Mouse (Mus musculus): ENCODE results near the gene B020031M17Rik.
"Not testable (repeated sequence)": the region's sequence is repeated elsewhere in the genome, so short reads cannot be mapped to it uniquely, and the experiment has no call there.

Gene B020031M17Rik

GRCm38 (mm10) chr13:119950706-119951105 lies at the start of gene B020031M17Rik:
TSS of gene B020031M17Rik (minus strand) at chr13:119950806.
- not testable (repeated sequence) for DNase-seq

GRCm38 (mm10) chr13:119999215-119999614 lies 48.6 kb upstream of the B020031M17Rik start:
- not testable (repeated sequence) for DNase-seq

- DNase-seq = not testable (repeated sequence)
Measured at GRCm38 (mm10) chr13:119998442-119999086, 48.0 kb upstream of the B020031M17Rik start.

DNA sequence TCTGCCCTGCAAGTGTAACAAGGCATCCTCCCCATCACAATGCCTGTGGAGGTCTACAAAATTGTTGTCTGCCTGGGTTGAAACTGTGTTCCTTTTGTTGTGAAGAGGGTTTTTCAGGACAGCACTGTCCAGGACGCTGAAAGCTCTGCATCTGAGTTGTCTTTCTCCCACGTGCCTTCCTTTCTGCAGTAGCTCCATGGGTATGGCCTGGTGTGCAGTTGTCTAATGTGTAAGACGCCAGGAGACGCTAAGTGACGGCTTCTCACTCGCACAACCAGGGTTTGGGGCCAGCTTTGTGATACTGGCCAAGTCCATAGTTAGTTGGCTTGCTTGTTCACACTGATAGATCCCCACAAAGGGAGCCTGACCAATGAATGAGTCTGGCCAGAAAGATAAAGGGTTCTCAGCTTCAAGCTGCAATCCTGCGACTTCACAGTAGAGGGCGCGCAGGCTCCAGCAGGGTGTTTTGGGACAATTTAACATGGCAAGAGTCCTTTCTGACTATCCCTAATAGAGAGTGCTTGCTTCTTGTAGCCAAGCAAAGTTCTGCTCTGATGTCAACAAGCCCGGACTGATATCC lies 41.4 kb upstream of the B020031M17Rik start:
- DNase-seq = not testable (repeated sequence)

DNA sequence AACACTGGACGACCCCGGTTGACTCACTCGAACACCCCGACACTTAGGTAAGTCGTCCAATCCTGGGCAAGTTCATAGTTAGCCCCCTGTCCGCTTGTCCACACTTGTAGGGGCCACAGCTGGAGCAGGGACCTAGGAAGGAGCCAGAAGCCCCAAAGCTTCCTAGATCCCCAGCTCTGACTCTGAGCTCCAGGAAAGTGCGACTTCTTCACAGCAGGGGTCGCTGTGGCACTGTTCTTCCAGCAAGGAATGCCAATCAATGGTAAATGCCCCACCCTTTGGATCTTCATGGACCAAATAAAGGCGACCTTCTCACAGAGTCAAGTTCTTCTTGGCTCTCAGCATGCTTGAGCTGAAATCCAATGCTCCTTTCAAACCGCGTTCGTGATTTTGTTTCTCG lies 40.7 kb upstream of the B020031M17Rik start:
- not testable (repeated sequence) for DNase-seq

DNA sequence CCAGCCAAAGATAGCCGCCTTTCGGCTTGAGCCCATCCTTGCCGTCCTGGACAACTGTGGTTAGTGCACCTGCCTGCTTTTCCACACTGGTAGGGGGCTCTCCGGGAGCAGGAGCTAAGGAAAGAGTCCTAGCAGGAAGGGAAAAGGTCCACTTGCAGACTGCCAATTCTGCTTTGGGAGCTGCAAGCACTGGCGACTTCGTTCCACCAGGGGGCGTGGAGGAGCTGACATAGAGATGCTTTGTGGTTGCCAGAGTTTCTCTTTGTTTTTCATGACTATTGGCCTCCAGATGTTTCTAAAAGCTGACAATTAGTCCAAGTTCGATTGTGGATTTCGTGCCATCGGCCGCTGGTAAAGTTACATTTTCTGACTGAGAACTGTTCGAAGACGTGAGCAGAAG lies 18.6 kb upstream of the B020031M17Rik start:
- not testable (repeated sequence) for DNase-seq

DNA sequence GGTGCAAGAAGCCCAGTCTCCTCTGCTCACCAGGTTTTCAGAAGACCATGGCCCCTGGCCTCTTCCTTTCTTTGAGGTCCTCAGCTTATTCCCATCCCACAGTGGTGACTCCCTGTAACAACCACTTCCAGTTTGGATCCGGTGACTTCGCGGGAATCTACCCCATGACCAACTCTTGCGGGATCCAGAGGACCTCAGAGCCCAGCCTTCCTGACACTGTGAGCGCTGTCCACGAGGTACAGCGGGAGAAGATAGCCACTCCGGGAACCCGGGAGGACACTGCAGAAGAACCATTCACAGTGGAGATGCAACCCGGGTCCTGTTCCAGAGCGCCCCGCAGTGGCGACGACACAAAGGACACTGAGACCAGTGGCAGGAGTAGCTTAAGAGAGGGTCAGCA lies 17.6 kb upstream of the B020031M17Rik start:
- DNase-seq = not testable (repeated sequence)

- not testable (repeated sequence) for DNase-seq
Measured at GRCm38 (mm10) chr13:119965968-119966367, 15.4 kb upstream of the B020031M17Rik start.

DNA sequence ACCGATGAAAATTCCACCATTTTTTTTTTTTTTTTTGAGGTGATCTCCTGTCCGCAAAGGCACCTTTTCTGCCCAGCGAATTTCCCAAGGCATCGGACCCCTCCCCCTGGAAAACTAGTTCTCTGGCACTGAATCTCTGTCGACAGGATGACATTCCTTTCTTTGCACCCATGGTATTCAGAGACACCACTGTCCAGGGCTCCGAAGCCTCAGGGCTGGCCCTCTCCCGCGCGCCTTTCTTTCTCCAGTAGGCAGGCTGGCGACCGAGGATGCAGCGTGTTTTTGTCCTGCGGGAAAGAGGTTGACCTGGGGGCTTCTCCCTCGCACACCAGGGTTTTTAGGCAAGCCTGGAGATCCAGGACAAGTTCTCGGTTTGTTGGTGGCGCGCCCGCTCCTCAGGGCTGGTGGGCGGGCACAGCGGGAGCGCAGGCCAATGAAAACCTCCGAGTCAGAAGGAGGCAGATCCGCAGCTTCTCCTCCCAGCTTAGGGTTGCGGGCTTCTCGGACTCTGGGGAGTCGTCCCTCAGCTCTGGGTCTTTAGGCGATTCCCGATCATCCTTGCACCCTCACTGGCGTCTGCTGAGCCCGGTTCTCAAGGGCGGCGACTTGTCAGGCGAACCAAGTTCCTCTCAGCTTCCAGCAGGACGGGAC lies 14.8 kb upstream of the B020031M17Rik start:
- not testable (repeated sequence) for DNase-seq

GRCm38 (mm10) chr13:119962856-119963255 lies 12.2 kb upstream of the B020031M17Rik start:
- not testable (repeated sequence) for DNase-seq

DNA sequence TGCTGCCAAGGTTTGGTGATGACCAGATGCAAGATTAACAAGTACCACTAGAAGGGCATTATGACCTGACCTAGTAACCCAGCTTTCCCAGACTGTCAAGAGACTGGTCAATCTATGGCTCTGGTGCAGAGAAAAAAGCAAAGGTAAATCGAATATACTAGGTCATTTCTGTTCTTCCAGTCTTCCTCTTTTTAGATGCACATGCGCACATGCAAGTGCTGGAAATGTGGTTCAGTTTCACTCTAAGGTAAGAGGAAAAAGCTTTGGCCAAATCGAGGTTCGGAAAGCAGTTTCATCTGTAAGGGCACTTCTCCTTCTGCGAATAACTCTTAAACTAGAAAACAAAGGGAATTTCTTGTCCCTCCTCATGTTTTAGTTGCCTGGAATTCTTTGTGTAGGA lies 5.0 kb upstream of the B020031M17Rik start:
- DNase-seq = not testable (repeated sequence)

DNA sequence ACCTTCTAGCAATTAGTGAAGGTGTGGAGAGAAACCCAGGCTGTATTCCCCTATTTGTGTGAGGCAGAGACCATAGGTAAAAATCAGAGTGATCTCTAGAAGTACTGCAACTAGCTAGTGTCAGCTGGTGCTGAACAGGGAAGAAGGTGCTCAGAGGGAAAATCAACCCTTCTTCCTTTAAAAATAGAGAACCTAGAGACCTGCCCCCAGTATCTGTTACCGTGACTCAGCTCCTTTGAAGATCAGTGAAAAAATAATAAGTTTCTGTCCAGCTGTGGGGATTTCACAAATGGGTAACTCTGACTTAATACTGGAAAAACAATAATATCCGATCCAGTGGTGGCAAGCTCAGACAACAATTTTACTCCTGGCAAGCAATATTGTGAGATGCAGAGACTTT lies 4.5 kb upstream of the B020031M17Rik start:
- not testable (repeated sequence) for DNase-seq

DNA sequence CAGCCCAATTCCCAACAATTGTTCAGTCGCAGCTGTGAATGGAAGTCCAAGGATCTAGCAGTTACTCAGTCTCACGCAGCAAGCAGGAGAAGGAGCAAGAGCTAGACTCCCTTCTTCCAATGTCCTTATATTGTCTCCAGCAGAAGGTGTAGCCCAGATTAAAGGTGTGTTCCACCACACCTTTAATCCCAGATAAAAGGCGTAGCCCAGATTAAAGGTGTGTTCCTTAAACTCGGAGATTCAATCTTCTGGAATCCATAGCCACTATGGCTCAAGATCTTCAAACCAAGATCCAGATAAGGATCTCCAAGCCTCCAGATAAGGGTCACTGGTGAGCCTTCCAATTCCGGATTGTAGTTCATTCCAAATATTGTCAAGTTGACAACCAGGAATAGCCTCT lies 21.4 kb downstream of the B020031M17Rik start, which contains the start of gene Gm21761:
Gene Gm21761, minus strand, starts transcription at position 101 of the 400 bp plus-strand sequence.
- not testable (repeated sequence) for DNase-seq

GRCm38 (mm10) chr13:119924597-119925340 lies 25.8 kb downstream of the B020031M17Rik start:
- not testable (repeated sequence) for DNase-seq

DNA sequence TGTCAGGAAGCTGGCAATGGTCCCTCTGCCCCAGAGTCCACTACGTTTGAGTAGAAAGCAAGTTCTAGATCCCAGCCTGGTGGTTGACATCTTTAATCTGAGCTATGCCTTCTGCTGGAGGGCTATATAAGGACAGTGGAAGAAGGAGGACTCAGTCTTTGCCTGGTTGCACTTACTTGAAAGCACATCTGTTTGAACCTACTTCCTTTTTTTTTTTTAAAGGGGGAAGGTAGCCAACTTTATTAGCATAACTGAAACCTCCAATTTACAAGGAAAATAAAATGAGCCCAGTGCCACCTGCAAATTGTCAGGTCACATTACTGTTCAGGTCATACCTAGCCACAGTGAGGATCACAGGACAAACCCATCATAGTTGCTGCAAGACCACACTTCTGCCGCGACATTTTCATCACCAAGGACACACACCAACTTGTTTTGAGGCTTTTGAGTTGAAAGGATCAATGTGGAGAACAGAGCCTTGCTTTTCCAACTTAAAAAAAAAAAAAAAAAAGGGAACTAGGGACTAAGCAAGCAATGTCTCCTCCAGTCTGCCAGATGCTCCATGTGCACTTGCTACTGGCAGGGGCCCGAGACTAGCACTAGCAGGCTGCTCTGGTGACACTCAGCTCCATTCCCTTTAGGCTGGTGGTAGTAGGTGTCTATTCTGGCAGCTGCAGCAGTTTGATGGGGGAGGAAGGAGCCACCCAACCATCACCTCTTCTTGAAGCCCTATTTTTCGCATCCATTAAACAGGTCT lies 33.5 kb downstream of the B020031M17Rik start:
- DNase-seq = not testable (repeated sequence)

DNA sequence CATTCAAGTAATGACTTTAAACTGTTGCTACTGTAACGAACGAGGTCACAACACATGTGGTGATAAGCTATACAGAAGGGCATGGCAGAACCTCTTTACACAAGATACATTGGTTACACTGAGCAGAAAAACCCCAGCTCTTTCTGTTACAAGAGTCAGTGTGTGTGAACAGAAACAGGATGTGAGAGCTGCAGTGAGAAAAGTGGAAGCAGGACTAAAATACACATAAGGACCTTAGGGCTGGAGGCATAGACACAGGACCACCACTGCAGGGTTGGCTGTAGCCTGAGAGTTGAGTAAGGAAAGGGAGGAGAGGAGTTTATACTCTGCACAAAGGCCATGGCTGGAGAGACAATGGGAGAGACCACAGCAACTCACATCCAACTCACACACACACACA lies 34.2 kb downstream of the B020031M17Rik start:
- DNase-seq = not testable (repeated sequence)
